Mouse (Mus musculus) kidney, adult 18-20 months (tissue): Measurements from ENCODE around the gene Mknk1.

Experiments
- DNase-seq: peaks from one replicate; pipeline ENCODE4 v3.0.0; 2021

The Mknk1 gene

DNA sequence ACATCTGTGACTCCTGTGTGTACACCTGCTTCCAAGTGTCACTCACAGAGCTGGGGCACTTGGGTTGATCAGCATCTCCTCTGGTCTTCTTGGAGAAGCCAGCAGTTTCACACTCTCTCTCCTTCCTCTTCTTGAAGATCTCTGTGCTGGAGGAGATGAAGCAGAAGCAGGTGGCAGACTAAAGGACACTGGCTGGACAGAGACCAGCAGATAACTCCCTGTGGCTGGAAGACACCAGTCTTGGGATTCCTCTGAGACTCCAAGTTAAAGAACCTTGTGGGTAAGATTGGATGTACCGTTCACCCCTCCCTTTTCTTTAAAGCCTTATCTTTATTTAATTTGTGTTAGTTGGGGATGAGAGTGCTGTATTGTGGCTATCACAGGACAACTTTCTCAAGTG is 9.1 kb downstream of the Mknk1 start:
- no peak for DNase-seq

DNA sequence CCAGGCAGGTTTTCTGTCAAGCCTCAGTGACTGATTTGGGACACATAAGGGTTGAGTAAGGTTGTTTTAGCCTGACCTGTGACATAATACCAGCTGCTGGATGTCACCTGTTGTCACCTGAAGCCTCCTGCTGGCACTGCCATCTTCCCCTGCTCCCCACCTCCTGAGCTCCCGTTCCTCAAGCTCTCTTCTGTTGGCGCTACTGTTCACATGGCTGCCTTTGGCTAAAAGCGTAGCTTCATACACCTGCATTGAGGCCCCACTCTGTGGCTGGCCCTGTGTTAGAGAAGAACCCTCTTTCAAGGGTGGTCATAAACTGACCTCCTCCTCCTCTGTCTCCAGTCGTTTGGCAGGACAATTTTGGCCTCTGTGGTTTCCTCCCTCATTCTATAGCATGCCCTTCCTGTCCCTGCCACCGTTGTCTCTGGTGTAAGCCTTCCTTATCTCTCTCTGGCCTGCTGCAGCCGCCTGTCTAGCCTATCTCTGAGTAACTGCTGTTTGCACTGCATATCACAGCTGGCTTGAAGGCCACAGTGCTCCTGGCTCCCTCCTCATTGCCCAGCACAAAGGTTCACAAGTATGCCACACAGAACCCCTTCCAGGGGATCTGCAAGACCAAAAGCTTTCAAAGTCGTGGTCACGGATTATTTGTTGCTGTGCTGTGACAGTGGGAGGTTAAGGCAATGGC is 10.1 kb downstream of the Mknk1 start:
- no peak for DNase-seq

DNA sequence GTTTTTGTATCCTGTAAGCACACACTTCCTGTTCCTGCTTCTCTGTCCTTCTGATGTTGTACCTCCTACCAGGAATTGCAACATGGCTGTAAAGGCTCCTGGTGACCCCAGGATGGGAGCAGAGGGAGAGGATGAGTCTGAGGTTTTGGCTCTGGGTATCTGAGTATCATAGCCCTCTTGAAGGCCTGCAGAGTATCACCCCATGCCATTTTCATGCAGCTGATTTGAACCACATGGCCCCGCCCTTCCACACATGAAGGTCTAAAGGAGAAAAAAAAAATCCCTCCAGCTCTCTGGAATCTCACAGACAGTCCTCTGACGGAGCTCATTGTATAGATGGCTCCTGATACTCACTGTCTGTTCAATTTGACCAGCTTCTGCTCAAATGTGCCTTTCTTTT is 11.1 kb downstream of the Mknk1 start:
- DNase-seq: no peak

DNA sequence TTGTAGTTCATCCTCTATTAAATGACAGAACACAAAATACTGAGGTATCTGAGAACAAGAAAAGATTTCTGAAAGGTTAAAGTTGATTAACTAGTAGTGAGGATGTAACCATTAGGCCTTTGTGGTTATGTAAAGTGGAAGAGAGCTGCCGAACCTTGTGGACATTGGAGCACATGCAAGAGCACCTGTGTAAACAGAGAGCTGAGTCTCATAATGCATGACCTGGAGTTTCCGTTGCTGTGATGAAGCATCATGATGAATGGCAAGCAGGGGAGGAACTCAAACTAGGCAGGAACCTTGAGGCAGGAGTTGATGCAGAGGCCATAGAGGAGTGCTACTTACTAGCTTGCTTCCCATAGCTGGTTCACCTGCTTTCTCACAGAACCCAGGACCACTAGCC is 11.6 kb downstream of the Mknk1 start:
- no peak for DNase-seq

DNA sequence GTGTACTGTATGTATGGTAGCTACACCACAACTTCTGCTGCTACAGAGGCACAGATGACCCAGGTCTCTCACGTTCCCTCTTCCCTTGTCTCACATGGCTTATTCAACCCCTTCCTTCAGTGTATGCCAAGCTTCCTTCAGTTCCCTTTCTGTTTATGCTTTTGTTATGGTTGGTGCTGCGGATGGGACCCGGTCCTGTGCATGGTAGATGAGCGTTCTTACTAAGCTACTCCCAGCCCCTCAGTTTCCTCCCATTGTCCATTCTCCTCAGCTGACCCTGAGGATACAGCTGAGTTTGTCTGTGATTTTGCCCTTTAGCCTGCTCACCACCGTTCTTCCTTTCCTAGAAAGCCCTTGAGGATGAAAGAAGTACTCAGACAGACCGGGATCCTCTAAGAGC is 12.6 kb downstream of the Mknk1 start:
- DNase-seq: no peak

DNA sequence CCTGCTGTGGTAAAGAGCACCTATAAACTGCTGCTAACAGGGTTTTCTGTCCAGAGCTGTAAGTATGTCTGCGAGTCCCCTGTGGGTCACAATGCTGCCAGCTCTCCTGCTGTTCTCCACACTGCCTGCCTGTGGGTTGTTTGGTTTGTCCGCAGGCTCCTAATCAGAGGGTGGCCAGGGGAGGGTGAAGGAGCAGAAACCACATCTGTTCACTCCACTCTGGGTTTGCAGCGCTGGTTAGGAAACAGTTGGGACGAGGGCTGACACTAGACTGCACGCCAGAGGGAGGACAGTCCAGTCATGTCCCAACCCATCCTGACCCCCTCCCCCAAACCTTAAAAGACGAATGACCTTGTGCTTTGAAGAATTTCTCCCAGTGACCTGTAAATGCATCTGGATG is 16.1 kb downstream of the Mknk1 start:
- no peak for DNase-seq

DNA sequence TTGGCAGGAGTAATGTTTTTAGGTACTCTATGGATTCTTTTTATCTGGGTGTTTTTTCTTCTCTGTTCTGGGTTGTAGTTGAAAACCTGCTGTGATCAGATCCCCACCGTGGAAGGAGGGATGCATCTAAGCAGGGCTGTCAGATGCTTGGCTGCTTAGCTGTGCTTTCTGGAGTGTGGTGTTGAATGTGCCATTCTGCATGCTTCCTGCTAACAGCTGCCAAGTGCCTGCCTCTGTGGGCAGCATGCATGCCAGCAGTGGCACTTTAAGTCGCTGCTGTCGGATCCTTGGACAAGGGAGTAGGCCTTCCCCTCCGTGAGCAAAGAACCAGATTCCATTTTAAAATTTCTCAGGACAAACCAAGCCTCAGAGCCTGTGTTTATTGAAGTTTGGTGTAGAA is 16.6 kb downstream of the Mknk1 start:
- no peak for DNase-seq

DNA sequence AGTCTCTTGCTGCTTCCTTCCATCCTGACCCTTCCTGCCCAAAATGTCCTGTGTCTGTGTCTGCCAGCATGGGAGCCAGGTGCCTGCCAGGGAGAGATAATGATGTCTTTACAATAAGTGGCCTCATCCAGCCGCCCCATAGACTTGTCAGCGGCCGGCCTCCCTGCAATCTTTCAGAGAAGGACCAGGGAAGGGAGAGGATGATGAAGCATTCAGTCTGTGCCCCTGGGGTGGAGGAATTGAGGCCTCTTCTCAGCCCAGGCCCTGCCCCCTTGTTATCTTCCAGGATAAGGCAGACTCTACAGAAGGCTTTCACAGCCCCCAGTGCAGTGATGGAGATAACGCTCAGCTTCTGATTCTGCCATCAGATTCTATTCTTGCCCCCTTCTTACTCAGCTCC is 17.3 kb downstream of the Mknk1 start:
- DNase-seq: no peak

DNA sequence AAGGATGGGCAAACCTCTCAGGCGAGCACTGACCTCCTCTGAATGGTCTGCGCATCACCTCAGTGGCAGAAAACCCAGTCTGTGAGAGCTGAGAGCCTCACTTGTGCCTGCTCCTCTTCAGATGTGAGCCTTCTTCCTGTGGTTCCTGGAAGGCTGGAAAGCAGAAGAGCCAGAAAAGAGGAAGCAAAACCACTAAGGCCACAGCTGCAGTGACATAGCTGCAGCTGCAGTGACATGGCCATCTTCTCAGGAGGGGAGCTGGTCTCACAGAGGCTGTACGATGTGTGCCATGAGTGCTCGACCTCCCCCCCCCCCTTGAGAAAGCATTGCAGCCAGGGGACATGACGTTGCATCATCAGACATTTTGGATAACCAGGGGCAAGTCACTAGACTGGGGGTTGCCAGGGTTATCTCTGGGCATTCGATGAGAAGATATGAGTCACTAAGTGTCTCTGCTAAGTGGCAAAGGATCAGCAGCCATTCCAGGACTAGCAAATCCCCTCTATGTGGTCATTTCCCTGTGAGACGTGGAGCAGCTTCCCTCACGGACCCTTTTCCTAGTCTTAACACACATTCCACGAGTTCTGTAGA is 18.4 kb downstream of the Mknk1 start:
- no peak for DNase-seq

DNA sequence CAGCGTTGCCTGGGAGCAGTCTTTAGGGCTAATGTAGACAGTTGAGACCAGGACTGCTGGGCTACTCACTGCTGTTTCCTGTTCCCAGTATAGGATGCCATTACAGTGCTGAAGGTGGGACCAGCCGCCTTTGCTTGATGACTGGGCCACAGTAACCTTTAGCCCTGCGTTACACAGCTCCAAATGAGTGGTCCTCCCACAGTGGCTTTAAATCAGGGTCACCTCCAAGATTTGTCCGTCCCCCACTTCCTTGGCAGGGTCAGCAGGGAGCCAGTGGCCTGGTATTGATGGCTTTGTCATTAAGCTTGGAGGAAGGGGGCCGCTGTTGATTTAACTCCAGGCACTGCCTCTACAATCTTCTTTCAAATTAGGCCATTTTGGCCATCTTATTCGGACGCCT is 24.4 kb downstream of the Mknk1 start:
- DNase-seq: no peak

DNA sequence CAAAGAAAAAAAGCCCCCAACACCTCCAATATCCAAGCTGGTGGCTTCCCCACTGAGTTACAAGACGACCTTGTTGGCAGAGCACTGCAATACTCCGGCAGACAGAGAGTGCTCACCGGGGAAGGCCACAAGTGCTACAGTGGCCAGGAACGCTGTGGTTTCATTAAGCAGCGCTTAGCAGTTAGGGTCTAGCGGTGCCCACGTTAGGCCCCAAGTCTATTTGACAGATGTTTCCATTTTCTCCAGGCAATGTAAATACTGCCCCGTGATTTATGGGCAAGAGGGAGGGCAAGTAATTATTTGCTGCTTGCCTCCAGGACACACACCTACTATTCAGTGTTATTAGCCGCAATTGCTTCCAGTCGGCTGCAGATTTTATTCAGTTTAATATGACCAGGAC is 24.9 kb downstream of the Mknk1 start:
- DNase-seq: no peak

DNA sequence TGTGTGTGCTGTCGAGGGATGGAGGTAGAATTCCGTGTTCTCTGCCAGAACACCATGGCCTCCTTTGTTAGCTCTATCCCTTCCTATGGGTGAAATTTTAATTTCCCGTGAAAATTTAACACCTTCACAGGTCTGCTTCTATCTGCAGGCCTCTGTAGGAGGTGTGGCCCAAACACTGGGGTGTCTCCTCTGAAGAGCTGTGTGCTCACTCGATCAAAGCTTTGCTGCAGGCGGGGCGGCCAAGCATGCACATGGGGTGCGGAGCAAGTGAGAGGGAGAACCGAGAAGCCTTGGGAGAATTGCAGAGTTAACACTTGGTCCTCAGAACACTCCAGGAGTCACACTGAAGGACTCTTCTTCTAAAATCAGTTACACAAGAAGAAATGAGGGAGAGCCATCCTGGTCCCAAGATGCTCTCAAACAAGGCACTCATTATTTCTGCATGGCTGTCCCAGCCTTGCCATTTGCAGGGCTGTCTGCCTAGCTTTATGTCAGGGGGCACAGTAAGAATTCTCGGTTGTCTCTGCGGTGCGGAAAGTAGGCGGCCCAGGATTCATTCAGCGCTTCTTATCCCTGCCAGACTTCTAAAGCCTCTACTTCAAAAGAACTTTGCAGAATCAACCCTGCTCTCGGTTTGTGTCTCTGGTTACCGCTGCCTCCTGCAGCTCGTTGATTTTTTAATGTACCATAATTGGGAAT is 30.7 kb downstream of the Mknk1 start:
- DNase-seq: no peak

DNA sequence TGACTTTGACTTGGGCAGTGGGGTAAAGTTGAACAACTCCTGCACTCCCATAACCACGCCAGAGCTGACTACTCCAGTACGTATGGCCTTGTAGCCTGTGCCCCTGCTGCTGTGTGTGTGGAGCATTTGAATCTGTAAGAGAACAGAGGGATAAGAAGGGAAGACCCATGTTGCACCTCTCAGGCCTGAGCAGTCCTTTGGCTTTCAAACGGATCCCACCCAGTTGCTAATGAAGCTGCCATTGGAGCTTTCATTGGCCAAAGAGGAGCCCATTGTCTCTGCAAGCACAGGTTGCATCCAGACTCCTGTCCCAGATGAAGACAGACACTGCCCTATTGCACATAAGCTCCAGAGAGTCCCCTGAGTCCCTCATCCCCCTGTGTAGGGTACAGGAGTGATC is 34.2 kb downstream of the Mknk1 start:
- DNase-seq: no peak

DNA sequence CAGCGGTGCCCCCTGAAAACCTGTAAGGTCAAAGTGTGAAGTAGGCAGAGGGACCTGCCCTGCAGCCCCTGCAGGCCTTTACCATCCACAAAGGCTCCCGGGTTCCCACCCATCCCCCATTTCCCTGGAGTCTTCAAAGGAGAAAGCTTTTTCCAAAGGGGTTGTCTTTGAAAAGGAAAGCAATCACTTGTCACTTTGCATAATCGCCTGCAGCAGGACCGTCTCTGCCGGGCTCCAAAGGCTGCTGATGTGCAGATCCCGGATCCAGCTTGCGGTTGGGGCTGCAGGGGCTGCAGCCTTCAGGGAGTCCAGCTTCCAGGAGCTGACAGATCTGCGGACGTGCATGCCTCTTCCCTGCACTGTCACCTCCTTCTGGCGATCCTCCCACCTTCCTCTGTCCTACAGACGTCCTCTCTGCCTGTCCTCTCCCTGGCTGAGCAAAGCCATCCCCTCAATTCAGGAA is 39.2 kb downstream of the Mknk1 start:
- no peak for DNase-seq

DNA sequence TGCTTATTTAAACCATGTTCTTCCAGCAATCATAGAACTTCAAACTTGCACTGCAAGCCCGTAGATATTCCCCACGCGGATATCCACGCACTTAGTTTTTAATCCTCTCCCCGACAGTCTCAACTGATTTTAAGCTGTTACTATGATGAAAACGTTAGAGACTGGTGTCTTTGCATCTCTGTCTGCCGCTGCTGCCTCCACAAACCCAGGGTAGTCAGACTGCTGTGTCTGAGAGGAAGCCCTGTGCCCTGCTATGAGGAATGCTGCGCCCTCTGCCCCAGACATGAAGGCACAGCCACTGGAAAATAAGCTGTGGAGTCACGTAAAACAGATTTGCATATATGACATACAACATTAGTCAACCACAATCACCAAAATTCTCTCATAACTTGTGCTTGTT is 39.8 kb downstream of the Mknk1 start:
- no peak for DNase-seq

DNA sequence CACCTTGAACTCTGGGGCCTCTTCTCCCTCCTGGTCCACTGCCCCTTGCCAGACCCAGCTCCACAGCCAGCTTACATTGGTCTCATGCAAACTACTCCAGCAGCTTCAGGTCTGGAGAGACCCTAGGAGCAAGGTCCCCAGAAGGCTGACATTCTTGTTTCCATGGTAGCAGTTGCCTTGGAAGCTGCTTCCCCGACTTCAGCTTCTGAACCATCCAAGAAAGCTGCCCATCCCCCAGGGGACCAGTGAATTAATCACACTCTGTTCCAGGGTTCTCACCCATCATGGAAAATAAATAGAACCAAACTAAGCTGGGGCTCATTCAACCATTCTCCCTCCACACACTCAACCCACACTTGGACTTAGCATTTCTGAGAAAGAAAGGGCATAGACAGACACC is 42.2 kb downstream of the Mknk1 start:
- DNase-seq: no peak

DNA sequence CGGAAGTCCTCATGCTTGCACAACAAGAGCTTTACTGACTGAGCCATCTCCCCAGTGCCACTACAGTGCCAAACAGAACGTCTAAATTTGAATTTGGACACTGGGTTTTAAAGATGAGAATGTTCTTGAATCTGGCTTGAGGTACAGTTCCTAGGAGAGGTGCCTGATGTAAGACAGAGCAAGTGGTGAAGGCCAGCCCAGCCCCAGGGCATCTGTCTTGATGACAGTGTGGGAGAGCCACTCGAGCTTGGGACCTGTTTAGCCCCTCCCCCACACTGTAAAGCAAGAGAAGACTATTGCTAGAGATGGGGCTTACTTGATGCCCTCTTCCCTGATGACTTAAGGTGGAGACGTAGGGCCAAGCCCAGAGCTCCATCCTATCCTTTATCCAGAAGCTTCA is 43.2 kb downstream of the Mknk1 start:
- no peak for DNase-seq

DNA sequence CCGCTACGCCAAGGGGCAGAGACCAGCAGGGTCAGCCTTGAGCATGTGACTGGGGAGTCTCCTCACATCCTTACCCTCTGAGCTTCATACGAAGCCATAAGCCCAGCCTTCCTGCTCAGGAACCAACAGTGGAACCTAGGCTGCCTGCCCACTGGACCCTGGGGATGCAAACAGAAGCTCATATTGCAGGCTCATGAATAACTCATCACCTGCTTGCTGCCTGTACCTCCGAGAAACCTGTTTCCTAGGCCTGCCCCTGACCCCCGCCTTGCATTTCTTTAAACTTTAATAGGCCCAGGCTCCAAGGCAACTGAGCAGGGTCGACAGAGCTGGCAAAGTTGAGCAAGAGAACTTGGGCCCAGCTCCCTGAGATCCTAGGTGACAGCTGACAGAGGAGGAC is 45.0 kb downstream of the Mknk1 start, which contains the start of gene Kncn:
Gene Kncn, plus strand, starts transcription at position 379 of the 400 bp plus-strand sequence.
- DNase-seq: peak; percentile 25

DNA sequence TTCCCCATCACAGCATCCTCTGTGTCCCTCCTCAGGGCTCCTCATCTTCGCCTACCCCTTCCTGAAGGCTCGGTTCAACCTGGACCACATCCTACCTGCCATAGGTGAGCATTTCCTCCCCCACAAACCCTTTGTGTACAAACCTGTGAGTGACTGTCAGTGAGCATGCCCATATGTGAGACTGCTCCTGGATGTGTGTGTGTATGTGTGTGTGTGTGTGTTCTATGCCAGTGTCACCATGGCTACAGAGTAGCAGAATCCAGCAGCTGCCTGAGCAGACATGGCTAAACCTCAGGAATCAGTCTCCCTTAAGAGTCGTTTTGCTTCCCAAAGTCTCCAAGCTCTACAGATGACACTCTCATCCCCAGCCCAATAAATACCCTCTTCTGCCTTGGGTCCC is 46.8 kb downstream of the Mknk1 start:
- DNase-seq: no peak

DNA sequence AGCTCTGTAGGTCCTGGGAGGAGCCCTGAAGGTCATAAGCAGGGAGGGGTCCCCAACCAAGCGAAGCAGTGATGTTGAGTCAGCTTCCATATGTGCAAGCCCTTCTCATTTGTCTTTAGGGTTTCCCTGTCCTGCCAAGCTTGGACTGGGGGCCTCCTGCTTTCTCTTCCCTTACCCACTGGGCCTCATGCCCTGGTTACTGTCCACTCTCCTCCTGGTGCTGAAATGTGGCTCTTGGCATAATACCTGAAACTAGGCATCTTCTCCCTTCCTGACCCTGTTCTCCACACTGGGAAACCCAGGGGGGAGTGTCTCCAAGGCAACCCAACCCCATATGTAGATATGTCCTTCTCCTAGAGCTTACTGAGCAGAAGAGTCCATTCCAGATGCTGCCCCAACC is 47.9 kb downstream of the Mknk1 start:
- DNase-seq: no peak

DNA sequence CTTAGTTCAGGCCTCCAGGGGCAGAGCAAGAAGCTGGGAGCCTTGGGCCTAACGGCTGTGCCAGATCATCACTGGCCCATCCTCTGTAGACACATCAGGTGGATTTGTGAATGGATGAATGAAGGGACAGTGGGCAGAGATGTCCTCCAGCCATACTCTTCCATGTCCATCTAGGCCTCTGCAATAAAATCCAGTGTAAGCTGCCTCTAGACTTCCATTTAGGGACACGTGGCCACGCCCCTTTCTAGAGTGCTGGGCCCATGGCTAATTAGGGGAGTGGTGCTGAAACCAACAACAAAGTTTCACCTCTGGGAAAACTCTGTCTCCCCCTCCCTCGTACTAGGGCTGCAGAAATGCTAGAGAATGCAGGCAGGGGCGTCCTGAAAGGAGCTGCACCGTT is 51.1 kb downstream of the Mknk1 start:
- no peak for DNase-seq

DNA sequence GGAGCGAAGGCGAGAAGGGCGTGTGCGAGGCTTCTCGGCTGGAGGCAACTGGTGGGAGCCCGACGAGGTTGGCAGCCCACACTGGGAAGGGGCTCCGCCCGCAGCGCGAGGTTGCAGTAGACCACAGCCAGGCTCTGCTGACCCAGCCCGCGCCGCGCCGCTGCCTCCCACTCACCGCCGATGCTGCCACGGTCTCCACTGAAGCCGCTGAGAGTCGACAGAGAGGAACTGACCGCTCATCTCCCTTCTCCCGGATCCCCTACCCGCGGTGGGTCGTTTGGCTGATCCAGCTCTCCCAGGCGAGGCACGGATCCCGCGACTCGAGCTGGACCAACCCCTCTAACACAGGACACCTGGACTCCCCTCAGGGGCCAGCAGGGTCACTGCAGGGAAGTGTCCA is 51.6 kb downstream of the Mknk1 start, which contains the start of gene 6430628N08Rik:
Gene 6430628N08Rik, plus strand, starts transcription at position 113 of the 400 bp plus-strand sequence.
- DNase-seq: no peak

DNA sequence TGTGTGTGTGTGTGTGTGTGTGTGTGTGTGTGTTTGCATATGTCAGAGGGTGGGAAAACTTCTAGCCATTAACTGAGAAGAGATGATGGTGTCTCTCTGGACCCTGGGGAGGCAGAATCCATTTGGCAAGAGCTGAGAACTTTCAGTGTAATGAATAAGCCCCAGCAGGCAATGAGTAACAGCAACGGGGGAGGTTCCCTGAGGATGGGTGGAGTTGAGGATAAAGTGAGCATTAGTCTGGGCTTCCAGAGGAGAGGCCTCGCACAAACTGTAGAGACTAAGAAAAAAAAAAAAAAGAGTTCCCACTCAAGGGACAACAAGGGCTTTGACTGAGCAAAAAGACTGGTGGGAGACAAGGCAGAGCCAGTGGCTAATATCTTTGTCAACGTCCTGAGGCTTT is 55.3 kb downstream of the Mknk1 start:
- peak; percentile 78 for DNase-seq

DNA sequence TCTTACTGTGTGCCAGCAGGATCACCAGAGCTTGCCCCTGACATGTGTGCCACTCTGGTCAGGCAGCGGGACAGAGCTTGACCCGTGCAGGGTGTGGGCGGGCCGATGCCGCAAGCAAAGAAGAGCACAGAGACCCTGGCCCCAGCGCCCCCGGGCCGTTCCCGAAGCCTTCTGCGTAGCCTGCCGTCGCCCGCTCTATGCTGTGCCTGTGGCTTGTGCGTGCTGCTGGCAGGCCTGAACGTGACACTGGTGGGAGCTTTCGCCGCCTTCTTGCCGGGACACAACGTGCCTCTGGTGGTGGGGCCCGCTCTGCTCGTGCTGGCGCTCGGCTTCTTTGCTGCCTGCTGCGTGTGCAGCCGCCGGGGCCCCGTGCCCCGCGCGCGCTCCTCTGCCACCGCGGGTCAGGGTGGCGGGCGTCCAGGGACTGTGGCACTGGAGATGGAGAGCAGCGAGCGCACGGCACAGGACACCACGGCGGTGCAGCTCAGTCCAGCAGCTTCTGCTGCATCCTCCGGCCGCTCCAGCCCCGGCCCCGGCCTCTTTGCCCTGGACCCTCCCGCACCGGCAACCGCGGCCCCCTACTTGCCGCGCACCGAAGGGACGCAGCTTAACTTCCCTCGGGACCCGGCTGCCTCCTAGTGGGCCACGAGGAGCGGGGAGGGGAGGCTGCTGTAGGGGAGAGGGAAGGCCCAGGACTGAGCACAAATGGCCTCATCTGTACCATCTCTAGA is 59.1 kb downstream of the Mknk1 start:
- DNase-seq: no peak
